Mouse (Mus musculus) urinary bladder, adult 18-20 months (tissue): ENCODE results near the gene Cpsf6.
"Not testable (repeated sequence)": the region's sequence is repeated elsewhere in the genome, so short reads cannot be mapped to it uniquely, and the experiment has no call there.

Experiments
- DNase-seq, 2 experiments: peaks; one replicate each; pipeline ENCODE4 v3.0.0; 2022; ENCODE audit warnings: low spot score in 2 of 2, mixed read lengths in 2 of 2

The Cpsf6 gene

DNA sequence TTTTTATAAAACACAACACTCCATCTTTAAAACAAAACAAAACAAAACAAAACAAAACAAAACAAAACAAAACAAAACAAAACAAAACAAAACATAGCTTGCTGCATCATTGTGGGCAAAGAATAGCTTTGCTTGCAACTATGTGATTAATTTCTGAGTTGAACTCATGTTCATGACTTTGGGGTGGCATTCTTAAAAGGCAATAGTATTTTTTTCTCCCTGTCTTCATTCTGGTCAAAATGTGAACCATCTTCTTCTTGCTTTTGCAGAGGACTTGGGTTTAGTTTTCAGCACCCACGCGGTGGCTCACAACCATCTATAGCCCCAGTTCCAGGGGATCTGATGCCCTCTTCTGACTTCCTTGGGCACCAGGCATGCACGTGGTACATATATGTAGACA, 20.0 kb upstream of the Cpsf6 start:
- no peak for DNase-seq

DNA sequence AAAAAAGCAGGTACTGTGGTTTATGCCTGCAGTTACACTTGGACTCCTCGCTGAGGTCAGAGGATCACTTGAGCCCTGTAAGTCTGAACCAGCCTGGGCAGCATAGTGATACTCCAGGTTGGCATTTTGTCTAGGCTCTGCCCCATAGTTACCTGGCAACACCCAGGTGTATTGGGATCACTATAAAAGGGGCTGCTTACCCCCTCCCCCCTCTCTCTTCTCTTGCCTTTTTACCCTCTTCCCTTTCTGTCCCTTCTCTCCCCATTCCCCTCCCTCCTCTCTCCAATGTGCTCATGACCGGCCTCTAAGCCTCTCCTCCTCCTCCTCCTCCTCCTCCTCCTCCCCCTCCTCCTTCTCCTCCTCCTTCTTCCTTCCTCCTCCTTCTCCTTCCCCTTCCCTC, 19.4 kb upstream of the Cpsf6 start:
- no peak for DNase-seq

DNA sequence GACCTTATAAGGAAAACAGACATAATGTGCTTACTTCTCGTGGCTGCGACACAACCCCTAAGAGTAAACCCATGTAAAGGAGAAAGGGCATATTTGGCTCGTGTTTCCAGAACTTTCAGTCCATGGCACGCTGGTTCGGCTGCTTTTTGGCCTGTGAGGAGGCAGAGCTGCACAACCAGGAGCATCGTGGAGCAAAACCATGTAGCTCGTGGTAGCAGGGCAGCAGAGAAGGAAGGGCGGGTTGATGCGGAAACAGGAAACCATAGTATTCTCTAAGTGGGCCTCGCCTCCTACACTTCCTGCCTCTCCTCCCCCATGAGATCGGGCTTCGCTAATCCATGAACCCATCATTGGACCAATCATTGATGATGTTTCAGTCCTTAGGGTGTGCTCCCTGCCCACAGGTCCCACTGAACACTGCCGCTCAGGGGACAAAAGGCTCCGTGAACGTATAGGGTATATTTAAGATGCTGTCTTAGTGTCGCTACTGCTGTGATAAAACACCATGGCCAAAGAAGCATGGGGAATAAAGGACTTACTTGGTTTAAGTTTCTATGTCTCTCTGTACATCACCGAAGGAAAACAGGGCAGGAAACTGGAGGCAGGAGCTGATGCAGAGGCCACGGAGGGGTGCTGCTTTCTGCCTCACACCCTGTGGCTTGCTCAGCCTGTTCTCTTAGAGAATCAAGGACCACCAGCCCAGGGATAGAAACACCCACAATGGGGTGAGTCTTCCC, 18.4 kb upstream of the Cpsf6 start:
- DNase-seq, result no peak

DNA sequence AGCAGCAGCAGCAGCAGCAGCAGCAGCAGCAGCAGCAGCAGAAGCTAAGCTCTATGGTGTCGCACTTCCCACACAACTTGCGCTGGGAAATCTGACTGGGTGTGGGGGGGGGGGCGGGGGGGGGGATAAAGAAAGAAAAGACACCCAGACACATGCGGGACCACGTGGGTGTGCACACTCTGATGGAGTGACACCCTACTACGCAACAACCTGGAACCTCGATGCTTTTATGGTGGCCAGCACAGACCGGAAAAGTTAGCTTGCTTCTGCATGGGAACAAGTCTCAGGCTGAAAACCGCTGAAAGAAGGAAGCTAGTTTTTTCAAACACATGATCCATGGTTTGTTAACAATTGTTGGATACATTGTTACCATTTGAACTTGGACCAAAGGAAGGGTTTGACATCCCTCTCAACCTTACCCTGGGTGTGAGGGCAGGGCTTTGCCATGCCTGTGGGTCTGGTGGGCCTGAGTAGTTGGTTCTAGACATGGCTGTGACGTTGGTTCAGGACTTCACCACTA, 17.4 kb upstream of the Cpsf6 start:
- DNase-seq, result no peak

DNA sequence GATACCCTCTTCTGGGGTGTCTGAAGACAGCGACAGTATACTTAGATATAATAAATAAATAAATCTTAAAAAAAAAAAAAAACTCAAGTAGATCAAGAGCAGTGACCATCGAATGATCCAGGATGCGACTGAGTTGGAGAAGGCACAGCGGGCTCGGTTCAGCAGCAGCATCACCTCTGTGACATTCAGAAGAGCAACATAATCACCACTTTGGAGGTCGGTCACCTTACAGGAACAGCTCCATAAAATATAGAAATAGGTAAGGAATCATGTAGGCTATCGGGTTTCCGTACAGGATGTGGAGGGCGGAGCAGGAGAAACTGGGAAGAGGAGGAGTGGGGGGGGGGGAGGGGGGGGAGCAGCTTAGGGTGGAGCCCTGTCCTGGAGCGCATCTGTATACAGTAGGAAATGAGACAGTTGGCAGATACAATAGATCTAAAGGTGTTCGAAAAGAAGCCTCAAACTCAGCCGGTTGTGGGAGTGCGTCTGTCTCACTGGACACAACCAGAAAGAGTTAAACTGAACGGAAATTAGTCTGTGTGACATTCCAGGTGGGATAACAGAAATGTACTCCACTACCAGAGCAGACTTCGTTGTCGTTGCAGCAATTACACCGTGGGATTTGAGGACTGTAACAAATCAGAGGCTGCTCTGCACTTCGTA, 16.7 kb upstream of the Cpsf6 start:
- no peak for DNase-seq

DNA sequence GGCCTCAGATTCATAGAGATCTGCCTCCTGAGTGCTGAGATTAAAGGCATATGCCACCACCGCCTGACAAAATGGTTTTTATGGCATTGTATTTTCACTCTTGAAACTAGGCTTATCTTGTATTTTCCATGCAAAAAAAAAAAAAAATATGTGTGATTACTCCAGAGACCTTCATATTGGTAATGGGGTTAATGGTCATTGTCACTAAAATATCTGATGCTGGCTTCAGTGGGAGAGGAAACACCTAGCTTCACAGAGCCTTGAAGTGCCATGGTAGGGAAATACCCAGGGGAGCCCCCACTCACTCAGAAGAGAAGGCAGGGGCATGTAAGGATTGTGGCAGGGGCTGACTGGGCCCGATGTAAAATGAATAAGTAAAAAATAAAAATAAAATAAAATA, 16.0 kb upstream of the Cpsf6 start:
- DNase-seq, result no peak

DNA sequence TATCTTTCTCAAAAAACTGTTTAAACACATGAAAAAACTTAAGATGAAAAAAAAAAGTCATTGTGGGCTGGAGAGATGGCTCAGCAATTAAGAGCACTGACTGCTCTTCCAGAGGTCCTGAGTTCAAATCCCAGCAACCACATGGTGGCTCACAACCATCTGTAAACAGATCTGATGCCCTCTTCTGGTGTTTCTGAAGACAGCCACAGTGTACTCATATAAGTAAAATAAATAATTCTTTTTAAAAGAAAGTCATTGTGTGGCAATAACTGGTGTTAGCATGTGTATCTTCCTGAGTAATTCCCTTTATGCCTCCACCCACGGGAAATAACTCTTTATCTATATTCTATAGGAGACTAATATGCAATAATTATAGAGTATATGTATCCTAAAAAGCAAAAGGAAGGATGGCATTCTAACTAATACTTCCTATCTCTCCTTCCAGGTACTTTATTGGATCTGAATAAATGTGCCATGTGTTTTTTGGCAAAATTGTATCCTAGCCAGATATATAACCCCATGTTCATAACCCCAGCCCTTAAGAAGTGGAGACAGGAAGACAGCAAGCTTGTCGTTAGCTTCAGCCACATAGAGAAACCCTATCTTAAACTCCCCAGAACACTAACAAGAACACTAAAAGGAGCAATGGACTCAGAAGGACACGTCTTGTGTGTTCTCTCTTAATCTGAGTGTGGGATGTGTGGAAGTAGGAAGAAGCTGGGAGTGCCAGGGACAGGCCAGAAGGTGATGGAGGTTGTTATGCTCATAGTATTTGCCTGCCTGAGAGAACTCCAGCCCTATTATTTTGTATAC, 15.1 kb upstream of the Cpsf6 start:
- DNase-seq, result no peak

DNA sequence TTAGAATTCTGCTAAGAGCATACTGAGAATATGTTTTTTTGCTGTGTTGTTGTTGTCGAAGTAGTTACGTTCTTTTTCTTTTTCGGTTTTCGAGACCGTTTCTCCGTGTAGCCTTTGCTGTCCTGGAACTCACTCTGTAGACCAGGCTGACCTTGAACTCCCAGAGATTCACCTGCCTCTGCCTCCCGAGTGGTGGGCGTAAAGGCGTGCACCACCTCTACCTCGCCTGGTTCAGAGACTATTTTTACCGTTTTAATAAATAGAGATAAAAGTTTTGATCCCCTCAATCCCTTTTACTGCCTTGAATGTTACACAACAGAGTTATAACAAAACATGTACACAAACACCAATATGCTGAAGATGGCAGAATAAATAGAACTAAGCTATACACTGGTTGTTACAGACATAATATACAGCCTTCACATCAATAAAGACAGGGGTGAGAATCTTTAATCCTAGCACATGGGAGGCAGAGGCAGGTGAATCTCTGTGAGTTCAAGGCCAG, 14.1 kb upstream of the Cpsf6 start:
- no peak for DNase-seq

DNA sequence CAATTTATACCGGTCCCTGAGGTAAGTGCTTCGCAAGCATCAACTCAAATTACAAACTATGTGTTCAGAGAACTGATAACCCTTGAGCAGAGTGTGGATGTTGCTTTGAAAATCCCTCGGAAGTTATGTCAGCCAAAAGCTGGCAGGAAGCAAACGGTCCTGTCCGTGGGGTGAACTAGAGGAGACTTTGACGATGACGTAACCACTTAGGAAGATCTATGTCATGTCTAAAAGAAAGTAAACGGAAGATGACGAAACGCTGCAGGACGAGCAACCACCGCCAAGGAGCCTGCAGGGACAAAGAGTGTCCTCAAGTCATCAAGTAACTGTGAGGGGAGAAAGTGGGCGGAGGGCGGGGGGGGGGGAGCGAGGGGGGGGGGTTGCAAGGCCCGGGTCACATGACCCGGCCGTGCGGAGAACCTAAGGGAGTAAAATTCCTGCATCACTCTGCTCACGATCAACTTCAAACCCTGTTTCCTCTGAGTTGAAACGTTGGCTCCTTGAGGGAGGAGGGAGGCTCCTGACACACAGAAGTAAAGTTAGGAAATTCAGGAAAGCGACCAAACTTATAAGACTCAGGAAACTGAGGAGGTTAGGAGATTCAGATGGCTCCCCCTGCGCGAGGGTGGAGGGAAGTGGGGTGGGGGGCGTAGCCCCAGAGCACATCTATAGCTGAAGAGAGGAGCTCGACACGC, 13.5 kb upstream of the Cpsf6 start:
- DNase-seq, result no peak

DNA sequence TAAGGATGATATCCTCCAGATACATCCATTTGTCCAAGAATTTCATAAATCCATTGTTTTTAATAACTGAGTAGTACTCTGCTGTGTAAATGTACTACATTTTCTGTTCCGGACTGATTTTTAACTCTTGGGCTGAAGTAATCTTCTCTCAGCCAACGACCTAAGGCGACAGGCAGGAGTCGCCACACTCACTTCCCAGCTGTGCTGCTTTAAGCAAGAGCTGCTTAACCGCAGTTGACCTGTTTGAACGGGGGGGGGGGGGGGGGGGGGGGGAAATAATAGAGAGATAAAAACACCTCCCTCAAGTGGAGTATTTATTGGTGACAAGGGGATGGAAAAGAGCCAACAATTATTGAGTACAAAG, 13.0 kb upstream of the Cpsf6 start:
- DNase-seq, result no peak

DNA sequence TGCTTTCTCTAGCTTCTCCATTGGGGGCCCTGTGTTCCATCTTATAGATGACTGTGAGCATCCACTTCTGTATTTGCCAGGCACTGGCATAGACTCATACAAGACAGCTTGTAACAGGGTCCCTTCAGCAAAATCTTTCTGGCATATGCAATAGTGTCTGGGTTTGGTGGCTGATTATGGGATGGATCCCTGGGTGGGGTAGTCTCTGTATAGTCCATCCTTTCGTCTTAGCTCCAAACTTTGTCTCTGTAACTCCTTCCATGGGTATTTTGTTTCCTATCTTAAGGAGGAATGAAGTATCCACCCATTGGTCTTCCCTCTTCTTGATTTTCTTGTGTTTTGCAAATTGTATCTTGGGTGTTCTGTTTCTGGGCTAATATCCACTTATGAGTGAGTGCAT, 12.6 kb upstream of the Cpsf6 start:
- not testable (repeated sequence) for DNase-seq

DNA sequence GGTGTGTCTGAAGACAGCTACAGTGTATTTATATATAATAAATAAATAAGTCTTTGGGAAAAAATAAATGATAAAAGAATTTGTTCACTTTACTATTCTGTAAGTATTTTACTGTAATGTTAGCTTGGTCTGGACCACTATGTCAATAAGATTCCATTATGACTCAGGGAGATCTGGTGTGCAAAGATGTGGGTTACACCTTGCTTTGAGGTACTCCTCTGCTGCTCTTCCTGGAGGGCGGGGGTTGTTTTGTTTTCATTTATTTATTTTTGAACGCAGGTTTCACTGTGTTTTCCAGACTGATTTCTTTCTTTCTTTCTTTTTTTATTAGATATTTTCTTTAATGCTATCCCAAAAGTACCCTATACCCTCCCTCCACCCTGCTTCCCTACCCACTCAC, 12.0 kb upstream of the Cpsf6 start:
- DNase-seq, result no peak

DNA sequence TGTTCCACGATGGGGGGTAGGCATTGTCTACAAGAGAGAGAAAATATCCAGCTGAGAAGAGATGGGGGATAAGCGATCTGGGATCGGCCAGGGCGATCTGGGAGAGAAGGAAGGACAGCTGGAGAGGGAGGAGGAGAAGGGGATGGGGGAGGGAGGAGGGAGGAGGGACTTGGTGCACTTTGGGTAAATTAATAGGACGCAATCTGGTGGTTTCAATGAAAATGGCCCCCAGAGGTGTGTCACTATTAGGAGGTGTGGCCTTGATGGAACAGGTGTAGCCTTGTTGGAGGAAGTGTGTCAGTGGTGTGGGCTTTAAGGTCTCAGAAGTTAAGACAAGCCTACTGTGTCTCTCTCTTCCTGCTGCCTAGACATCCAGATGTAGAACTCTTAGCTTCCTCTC, 11.2 kb upstream of the Cpsf6 start:
- DNase-seq, result no peak

DNA sequence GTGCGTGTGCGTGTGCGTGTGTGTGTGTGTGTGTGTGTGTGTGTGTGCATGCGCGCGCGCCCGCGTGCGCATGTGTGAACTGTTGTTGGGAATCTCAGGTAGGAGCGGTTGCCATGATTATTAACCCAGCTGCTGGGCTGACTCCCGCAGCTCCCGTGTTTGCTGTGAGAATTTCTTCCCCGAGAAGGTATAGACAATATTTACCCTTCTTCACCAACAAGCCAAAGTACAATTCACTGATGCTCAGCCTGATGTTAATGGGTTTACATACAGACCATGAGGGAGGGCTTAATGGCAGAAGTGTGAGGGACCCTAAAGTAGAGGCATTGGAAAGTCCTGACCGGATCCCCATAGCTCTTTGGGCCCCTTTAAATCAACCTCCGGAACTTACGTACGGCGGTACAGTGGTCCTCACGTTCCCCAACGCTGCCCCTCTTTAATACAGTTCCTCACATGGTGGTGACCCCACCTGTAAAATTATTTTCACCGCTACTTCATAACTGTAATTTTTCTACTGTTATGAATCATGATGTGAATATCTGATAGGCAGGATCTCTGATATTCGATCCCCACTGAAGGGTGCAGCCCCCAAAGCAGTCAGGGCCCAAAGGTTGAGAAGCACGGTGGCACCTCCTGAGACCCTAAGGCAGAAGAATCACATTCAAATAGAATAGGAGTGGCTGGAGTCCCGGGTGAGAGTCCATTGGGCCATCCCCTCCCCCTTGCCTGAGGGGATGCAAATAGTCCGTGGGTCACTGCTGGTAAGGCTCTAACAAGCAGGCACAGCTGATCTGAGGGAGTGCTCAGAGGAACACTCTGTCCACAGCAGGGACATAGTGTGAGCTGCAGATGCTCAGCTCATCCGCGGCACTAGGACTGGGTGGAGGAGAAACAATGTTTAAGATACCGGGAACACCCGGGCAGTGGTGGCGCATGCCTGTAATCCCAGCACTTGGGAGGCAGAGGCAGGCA, 10.4 kb upstream of the Cpsf6 start:
- DNase-seq, result no peak

DNA sequence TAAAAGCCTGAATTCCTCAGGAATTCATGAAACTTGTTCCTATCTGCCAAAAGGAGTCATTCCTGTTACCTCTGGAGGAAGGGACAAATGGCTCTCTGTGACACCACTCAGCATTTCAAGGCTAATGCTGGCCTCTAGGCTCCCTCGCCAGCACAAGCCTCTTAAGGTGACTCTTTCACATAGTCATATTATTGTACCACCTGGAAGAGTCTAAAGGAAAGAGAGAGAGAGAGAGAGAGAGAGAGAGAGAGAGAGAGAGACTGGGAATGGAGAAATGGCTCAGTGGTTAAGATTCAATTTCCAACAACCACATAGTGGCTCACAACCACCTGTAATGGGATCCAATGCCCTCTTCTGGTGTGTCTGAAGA, 9.5 kb upstream of the Cpsf6 start:
- DNase-seq, result no peak

DNA sequence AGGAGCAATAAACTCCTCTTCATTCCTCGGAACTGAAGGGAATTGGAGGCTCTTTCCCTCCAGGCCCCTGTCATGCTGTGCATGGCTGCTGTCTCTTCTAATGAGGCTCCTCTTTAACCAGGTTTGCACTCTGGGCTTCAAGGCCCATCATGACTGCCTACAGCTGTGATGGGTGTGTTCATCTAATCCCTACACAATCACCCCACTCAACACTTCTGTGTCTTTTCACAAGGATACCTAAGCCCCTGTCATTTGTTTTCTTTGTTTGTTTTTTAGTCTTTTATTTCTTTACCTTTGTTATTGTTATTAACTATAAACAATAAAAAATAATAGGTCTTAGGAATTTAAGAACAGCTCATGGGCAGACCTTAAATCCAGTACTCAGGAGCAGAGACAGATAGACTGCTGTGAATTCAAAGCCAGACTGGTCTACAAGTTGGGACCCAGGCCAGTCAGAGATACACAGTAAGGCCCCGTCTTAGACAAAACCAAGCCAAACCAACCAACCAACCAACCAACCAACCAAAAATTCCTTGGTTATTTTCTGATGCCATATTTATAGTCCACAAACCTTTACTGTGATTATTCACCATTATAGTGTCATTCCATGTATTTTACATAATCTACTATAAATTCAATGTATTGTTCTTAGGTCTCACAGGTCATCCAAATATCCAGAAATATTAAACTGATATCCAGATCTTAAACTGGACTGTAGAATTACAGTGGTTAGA, 9.0 kb upstream of the Cpsf6 start:
- DNase-seq, result no peak

DNA sequence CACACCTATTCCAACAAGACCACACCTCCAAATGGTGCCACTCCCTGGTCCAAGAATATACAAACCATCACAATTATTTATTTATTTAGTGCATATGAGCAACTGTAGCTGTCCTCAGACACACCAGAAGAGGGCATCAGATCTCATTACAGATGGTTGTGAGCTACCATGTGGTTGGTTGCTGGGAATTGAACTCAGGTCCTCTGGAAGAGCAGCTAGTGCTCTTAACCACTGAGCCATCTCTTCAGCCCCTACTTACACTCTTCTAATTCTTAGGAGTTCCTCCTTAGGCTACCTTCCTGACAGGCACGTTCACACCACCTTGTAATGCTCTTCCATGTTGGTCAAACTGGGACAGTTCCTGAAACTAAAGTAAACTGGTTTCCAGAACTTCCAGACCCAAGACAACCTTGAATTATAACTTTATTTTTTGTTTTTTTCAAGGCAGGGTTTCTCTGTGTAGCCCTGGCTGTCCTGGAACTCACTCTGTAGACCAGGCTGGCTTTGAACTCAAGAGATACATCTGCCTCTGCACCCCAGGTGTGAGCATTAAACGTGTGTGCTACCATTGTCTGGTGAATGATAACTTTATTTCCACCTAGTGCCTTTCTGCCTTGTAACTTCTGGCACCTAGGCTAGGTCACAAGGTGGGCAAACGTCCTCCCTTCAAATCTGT, 8.3 kb upstream of the Cpsf6 start:
- not testable (repeated sequence) for DNase-seq

DNA sequence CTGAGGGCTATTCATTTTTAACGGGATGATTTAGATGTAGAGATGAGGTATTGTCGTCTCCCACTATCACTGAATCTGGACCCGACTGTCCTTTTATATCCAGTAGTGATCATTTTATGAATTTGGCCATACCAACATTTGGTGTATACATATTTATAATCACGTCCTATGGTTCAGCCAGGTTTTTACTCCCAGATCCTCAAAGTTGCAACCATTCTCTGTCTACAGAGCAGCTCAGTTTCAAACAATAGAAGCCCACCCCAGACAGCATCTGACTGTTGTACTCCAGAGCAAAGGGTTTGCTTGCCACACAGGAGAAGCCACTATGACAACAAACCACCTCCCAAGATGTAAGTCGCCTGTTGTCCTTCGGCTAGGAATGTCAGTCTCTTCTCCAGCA, 7.2 kb upstream of the Cpsf6 start:
- DNase-seq, result no peak

DNA sequence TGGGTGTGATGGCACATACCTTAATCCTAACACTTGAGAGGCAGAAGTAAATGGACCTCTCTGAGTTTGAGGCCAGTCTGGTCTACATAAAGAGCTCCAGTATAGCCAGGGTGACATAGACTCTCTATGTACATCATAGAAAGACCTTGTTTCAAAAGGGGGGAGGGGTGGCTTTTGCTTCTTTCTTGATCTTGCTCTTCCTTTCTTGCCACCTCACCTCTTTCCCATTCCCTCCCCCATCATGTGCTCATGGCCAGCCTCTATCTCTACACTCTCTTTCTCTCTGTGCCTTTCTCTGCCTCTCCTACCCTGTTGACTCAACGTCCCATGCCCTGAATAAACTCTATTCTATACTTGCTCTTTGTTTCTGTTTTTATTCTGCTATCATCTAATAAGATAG, 6.4 kb upstream of the Cpsf6 start:
- DNase-seq, result no peak

DNA sequence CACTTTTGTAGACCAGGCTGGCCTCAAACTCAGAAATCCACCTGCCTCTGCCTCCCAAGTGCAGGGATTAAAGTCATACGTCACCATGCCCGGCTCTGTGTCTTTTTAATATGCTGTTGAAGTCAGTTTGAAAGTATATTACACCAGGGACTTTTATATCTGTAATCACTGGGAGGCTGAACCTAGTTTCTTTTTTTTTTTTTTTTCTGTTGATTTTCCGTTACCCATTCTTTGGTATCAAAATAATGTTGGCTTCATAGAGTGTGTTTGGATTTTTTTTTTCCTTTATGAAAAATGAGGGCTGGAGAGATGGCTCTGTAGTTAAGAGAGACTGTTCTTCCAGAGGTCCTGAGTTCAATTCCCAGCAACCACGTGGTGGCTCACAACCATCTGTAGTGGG, 5.6 kb upstream of the Cpsf6 start:
- no peak for DNase-seq
